Mouse (Mus musculus) NIH3T3 (cell line): Measurements from ENCODE around the gene Ciz1.
A peak's percentile ranks its signal among the peaks of the same experiment; 100 is the strongest.

Experiments
- DNase-seq: peaks from one replicate; pipeline ENCODE4 v3.0.0-alpha.2; 2012; ENCODE audit warnings: low read depth

Ciz1 gene

DNA sequence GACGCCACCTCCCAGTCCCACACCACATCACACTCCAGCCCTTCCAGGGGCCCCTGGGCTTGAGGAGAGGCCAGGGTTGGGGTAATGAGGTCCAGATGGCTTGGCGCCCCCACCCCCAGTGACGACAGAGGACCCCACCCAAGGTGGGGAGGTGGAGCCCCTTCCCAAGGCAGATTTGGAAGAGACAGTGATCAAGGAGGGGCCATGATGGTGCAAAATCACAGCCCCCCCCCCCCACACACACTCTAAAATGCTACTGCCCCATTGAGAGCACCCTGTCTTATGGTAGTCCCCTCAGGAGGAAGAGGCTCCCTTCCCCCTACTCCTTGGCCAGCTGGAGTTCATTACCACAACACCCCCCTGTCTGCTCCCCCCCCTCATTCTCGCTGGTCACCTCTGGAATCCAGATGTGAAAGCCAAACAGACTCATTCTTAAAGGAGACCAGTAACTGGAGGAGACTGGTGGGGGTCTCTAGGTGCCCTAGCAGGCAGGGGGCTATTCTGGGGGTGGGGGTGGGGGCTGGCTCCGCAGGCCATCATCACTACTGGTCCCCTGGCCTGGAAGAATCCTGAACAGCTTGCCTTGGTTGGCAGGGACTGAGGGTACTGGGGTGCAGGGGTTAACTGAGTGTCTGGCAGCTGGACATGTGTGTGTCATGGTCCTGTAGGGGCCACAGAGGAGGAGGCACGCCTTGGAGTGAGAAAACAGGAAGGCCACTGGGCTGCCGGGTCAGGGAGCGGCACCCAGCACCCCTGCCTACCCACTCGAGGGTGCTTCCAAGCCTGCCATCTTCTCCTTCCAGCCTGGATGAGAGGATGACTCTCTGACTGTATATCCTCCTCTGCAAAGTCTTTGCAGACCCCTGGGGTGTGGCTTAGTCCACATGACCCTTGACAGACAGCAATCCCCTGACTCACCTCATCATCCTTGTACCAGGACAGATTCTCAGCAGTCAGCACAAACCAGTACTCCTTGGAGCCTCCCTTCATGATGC, 32.2 kb upstream of the Ciz1 start:
- DNase-seq: peak; percentile 93

DNA sequence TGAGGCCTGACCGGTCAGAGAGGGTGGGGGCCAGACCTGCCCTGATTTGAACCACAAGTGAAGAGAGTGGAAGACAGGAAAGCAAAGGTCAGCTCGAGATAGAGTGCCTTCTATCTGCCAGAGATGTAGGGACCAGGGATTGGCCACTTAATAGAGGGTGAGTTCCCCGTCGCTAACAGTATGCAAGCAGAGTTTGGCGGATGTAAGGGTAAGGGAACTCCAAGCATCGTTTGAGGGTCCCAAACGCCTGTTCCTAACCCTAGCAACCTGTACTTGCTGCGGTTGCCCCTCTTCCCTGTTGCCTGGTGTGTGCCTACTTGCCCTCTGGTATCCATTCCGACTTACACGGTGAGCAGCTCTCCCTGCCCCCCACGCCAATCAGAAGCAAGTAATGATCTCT, 31.4 kb upstream of the Ciz1 start:
- no peak for DNase-seq

DNA sequence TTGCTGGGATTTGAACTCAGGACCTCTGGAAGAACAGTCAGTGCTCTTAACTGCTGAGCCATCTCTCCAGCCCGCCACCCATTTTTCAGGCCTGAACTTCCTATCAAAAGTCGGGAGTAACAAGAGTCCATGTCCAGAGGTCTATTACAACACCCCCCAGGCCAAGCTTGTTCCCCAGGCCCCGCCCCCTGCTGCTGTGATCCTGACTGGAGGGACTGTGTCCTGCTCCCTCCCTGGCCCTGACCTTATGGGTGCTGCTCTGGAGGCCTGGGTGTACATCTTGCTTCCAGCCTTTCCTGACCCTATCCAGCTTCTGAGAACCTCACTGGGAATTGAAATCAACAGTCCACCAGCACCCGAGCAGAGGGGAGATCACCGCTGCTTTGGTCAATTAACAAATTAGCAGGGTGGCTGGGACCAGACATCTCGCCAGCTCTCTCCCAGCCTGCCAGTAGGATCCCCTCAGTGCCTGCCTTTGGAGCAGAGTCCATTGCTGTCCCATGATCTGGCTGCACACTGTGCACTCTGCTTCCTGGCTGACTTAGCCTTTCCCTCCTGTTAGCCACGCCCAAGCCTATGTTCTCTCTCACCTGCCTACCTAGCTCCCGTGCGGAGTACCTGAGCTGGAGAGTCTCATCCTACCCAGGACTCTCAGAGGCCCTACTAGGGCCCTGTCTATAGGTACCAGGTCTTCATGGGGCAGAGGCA, 30.4 kb upstream of the Ciz1 start:
- no peak for DNase-seq

DNA sequence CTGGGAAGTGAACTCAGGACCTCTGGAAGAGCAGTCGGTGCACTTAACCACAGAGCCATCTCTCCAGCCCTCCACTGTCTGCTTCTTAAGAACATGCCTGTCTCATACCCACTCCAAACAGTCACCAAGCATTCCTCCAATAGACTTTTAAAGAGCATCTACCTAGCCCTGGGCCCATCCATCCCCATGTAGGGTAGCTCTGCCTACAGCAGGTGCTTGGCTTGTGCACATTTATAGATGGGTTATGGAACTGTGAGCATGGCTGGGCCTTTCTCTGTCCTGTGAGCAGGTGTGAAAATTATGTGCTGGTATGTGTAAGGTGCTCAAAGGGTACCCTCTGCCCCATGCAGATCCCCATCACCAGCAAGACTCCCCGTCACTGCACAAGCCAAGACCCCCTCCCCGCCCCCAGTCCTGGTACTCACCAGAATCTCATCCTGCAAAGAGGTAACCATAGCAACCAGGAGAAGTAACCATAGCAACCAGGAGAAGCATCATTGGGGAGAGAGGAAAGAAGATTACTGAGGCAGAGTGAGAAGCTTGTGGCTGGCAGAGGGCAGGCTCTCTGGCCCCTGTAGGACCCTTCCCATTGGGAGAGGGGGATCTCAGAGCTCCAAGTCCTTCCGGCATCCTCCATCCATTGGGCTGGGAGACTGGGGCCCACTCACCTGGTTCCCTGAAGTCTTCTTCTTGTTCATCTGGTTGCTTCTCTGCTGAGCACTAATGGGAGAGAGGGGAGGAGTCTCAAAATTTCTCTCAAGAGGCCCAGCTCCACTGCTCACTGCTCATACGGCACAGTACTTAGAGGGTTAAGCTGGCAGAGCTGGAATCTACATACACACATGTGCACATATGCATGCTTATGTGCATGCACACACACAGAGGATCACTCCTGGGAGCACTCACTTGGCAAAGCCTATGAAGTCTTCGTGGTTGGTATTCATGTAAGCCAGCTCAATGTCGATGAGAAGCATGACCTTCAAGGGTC, 29.1 kb upstream of the Ciz1 start:
- no peak for DNase-seq

DNA sequence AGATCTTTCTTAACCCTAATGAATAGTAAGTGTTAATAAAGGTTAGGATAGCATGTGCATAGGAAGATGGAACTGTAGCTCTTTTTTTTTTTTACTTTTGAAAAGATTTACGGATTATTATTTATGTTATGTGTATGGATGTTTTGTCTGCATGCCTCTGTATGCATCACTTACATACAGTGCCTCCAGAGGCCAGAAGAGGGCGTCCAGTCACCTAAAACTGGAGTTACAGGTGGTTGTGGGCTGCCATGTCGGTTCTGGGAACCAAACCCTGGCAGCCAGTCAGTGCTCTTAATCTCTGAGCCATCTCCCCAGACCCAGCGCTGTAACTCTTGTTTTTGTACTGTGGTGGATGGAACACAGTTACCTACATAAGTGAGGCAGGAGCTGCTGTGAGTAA, 27.8 kb upstream of the Ciz1 start:
- DNase-seq: no peak

DNA sequence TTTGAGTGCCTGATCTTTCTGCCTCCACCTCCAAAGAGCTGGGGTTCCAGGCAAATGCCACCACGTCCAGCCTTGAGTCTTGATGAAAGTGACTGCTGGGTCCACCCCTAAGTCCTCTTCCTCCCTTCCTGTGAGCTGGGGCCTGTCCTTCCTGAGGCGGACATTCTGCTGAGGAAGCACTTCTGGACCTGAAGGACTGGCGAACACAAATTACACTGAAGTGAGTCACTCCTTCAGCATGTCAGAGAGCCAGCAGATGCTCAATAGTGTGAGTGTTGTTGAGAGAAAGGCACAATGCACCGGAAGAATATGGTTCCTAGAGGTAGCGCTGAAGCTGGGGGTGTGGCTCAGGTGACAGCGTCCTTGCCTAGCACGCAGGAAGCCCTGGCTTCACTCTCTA, 26.8 kb upstream of the Ciz1 start:
- peak; percentile 79 for DNase-seq

DNA sequence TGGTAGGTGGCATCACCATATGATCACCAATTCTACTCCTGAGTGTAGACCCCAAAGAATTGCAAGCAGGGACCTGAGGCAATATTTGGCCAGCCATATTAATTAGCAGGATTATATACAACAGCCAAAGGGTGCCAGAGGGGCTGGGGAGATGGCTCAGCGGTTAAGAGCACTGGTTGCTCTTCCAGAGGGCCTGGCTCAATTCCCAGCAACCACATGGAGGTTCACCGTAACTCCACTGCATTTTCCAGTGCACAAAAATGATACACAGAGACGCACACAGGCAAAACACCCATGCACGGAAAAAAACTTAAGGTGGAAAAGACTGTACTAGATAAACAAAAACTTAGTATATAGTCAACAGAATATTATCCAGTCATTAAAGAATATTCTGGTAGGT, 24.9 kb upstream of the Ciz1 start:
- no peak for DNase-seq

DNA sequence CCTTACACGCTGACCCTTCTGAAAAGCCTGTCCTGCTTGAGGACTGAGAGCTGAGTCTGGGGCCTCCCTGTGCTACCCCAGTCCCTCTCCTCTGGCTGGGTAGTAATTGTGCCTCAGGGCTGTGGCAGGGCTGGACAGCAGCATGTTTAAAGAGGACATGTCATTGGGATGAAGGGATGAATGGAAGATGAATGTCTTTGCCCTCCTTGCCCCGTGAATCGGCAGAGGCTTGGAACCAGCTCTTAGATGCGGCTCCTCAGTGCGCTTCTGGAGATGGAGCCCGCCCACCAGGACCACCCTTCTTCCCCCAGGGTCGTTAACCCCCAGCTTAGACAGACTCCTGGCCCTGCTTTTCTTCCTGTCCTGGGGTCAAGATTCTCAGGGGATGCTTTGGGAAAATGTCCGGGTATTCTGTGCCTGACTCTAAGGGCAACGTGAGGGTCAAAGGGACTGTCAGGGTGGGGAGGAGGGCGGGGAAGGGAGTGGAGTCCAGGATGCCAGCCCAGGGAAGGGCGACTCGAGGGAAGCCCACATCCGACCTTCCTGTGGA, 23.1 kb upstream of the Ciz1 start:
- DNase-seq: no peak

DNA sequence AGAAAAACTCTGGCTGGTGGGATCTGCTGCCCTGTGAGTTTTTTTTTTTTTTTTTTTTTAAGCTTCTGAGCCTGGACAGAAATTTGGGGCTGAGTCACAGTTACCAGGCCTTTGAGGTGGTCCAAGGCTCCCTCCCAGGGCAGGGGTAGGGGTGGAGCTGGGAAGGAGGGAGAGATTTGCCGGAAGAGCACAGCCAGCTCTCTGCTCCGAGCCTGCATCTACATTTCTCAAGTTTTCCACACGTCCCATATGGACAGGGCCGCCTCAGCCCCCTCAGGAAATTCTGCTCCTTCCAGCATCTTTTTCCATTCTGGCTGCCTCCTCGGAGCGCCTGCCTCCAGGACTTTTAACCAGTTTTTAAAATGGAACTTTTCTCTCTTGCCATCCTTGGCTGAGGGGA, 22.6 kb upstream of the Ciz1 start:
- peak; percentile 87 for DNase-seq

DNA sequence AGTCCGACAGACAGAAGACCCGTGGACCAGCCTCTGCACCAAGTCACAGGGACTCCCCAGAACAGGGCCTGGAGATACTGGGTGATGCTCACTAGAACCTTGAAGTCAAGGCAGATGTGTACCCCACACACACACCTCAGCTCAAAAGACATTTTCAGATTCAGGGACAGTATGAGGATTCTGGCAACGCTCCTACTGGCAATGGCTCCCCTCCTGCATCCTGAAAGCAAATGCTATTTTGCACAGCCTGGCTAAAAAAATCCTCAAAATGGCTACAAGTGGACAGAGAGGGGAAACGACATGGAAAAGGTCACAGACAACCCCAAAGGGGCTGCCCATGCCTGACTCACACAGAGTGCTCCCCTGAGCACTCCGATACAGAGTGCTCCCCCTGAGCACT, 20.0 kb upstream of the Ciz1 start:
- DNase-seq: no peak

DNA sequence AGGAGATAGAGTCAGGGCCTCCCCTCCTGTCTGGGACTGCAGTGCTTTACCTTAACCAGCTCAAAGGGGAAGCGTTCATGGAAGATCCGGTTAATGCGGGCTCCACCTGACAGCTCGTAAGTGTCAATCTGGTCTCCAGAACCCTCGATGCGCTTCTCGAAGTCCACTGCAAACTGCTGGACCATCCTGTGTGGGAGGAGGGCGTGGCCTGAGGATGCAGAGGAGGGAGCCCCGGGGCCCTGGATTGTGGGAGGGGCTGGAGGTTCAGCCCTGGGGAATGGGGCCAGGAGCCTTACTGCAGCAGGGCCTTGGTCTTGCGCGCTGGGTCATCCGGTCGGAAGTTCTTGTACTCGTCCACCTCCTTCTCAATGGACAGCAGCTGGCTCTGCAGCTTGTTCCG, 16.2 kb upstream of the Ciz1 start:
- no peak for DNase-seq

DNA sequence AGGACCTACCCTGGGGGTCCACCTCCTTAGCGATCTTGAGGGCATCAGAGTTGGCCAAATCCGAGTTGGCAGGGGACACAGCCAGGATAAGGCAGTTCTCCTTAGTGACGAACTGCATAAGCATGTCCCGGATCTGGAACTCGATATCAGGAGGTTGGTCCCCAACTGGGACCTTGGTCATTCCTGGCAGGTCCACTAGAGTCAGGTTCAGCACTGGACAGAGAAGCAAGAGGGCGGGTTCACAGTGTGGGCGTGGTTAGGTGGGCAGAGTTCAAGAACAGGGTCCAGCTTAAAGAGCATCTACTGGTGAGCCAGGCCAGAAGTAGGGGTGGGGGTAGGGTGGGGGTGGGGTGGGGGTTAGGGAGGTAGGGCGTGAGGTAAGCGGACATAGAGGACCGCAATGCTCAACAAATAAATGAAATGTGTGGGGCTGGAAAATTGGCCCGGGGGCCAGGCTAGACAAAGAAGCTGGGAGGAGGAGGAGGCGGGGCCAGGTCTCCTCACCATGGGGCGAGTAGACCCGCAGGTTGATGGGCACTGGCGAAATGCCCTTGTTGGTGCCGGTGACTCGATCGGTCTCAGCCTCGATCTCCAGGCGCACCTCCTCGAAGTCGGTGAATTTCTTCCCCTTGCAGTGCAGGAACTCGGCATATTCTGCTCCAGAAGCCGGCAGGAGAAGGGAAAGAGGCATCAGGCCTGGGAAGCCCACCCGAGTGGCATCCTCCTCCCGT, 12.1 kb upstream of the Ciz1 start:
- DNase-seq: no peak

DNA sequence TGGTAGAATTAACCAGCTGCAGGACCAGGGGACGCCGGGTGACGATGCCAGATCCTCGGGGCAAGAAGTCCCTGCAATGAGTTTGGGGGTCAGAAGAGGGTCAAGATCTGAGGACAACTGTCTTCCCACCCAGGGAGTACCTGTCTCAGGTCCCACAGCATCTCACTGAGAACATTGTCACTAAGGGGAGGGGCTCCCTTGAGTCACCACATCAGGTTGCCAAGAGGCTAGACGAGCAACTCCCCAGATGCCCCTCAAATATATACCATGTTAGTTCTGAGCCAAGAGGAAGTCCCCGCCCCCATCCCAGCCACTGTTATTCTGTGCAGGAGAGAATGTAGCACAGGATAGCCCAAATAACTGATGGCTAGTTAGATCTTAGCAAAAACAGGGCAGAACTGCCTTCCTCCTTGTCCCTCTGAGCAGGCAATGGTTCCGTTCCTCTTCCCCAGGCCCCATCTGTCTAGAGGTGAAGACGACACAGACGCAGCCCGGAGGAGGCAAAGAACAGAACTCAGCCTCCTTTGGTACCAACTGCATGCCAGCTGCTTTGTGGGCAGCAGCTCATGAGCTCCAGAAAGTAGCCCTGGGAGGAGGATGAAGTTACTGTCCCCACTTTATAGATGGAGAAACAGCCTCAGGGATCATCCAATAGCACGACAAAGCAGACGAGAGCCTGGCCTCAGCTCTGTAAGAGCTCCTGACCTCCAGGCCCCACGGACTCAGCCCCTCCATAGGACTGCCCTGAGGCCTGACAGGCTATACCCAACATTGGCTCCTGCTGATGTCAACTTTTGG, 11.1 kb upstream of the Ciz1 start:
- DNase-seq: no peak

DNA sequence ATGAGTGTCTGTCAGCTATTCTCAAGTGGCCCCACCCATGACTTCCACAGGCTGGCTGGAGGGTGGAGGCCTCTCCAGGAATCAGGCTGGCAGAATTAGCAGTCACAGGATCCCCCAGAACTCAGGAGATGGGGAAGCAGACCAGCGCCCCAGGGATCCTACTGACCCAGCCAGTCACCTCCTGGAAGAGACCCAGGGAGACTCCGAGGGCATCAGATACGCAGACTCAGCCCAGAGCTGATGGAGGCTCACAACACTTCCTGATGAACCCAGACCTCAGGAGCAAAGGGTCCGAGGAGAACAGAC, 10.5 kb upstream of the Ciz1 start:
- DNase-seq: no peak

DNA sequence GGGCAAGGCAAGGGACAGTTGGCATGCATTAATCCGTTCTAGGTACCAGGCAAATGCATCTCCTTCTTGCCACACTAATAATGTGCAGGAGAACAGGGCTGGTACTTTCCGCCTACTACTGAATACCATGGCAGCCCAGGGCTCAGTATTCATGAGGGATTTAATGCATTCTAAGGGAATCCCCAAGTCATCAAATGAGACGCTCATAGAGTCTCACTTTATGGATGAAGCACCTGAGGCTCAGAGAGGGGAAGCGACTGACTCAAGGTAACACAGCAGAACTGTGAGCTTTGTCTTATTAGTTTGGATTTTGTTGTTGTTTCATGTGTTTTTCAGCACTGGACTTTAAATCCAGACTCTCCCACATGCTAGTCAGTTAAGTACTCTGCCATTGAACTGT, 10.1 kb upstream of the Ciz1 start:
- DNase-seq: no peak

DNA sequence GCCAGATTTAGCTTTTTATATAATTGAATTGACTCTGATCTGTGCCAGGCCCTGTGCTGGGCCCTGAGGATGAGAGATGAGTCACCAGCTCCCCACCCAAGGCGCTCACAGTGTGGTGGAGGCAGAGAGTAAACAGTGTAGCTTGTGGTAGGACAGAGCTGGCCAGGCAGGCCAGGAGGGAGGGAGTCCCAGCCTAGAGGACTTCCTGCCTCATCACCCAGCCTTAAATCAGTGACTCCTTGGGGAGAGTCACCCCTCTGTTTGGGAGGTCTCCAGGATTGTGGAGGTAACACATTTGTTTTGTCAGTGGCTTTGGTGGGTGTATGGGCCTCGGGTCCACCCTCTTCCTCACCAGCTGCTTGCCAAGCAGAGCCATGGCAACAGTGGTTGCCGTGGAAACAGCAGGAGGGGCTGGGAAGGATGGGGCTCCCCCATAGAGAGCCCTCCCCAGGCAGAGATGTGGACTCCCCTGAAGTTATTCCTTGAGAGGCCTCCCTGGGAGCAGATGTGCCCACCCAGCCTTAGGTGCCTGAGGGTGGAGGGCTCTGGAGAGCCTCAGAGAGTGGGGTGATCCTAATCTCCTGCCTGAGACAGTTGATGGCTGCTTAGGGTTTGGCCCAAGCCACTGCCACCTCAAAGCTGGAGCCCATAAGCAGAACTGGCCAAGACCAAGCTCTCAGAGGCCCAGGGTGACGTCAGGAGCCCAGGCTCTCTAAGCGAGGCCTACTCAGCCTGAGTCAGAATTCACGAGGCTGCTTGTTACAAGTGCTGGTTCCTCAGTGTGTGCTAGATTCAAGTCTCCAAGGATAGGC, 9.4 kb upstream of the Ciz1 start:
- peak; percentile 97 for DNase-seq

DNA sequence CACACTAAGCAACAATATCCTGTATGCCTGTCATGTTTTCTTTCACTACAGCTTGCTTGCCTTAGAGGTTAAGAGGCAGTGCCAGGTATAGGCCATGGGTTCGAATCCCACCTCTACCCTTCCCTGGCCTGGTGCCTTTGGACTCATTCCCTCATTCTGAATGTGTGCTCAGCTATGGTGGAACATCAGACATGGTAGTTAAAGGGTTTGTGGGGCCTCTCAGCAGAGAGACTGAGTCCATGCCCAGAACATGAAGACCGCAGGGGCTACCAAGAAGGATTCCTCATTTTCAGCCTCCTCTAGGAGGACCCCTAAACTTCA, 8.8 kb upstream of the Ciz1 start:
- no peak for DNase-seq

DNA sequence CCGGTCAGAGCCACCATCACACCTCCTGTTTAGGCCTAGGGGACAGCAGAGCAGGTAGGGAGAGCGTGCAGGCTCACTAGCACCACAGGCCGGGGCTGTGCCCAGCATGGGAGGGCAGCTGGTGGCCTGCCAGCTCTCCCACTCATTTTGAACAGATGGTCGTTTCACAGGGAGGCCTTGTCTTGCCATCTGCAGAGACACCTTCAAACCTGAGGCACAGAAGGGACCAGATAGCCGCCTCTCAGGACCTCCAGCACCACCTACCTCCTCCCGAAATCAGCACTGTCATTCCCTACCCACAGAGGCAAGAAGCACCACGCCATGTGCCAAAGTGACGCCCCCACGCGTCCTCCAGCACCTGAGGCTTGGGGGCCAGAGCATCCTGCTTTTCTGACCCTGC, 8.1 kb upstream of the Ciz1 start:
- no peak for DNase-seq

DNA sequence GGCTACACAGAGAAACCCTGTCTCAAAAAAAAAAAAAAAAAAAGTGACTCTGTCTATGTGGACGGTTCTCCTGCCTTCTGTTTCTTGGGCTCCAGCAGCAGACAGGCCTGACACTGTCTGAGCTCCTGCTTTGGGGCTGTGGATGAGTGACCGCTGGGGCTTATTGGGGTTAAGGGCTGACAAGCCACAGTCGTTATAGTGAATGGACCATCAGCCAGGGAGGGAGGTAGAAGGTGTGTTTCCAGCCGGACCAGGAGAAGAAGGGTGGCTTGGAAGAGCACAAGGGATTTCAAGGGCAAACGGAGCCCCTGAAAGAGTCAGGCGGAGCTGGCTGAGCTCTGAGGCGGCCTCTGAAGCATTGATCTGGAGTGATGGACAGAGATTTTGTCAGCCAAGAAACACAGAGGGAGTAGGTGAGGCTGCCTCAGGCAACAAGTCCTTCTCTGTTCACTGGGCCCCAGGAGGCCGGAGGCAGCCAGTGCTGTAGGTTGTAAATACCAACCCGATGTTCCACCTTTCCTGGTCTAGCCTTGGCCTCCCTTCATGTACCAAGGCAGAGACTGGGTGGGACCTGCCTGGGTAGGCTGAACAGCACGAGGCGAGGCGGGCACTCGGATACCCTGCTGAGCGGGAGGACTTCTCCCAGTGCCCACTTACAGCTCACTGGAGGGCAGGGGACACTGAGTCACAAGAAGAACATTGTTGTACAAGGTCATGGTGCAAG, 7.4 kb upstream of the Ciz1 start:
- DNase-seq: no peak
